Mouse (Mus musculus) stomach, embryonic 14.5 days (tissue): ENCODE results near the gene Kank4. TPM values are rescaled to one million over a fixed set of nuclear protein-coding genes. Genes with fewer than 3 reads are reported as not detected.

Experiments
- ATAC-seq: fragments of 200-750 bp; cut with Nextera tagmentation; 2 replicates; pipeline ENCODE4 v1.8.0; 2017; ENCODE audit warnings: low read depth, moderate TSS enrichment; ENCODE audit not compliant: insufficient number of reproducible peaks, insufficient read depth, low FRiP score
- H3K27ac ChIP-seq: fragments of 300-500 bp; sonication (generic); 2 replicates; pipeline ENCODE4 v1.5.1; 2014; ENCODE audit warnings: mild to moderate bottlenecking, low read length, moderate library complexity, mixed read lengths
- H3K27me3 ChIP-seq: fragments of 300-500 bp; sonication (generic); 2 replicates; pipeline ENCODE4 v1.6.1; 2014; ENCODE audit warnings: low read length, control low read depth, mixed read lengths; ENCODE audit not compliant: control insufficient read depth, insufficient read depth
- H3K36me3 ChIP-seq: fragments of 300-500 bp; sonication (generic); 2 replicates; pipeline ENCODE4 v1.6.1; 2014; ENCODE audit warnings: mild to moderate bottlenecking, control low read depth, low read length, moderate library complexity, mixed read lengths; ENCODE audit not compliant: control insufficient read depth, insufficient read depth
- H3K4me1 ChIP-seq: fragments of 300-500 bp; sonication (generic); 2 replicates; pipeline ENCODE4 v1.6.1; 2014; ENCODE audit warnings: low read length, control low read depth, mixed read lengths; ENCODE audit not compliant: control insufficient read depth, insufficient read depth
- H3K4me2 ChIP-seq: fragments of 300-500 bp; sonication (generic); replicated peaks from 2 replicates; pipeline ENCODE4 v1.6.1; 2014; ENCODE audit warnings: low read depth, low read length, control low read depth
- H3K4me3 ChIP-seq: fragments of 300-500 bp; sonication (generic); 2 replicates; pipeline ENCODE4 v1.5.1; 2014; ENCODE audit warnings: low read depth, low read length, control low read depth
- H3K9ac ChIP-seq: fragments of 300-500 bp; sonication (generic); replicated peaks from 2 replicates; pipeline ENCODE4 v1.6.1; 2014; ENCODE audit warnings: low read depth, mild to moderate bottlenecking, control low read depth, low read length, moderate library complexity, mixed read lengths
- H3K9me3 ChIP-seq: fragments of 300-500 bp; sonication (generic); 2 replicates; pipeline ENCODE4 v1.6.1; 2016; ENCODE audit warnings: low read depth, low read length, control low read depth; ENCODE audit not compliant: control insufficient read depth
- WGBS: fragments of 180-500 bp; shearing (Covaris S2); extraction: QIAGEN DNeasy Blood & Tissue Kit; methylation state at CpG from one replicate; pipeline ENCODE4 v1.1.7; 2014; 5-methylcytosine and 5-hydroxymethylcytosine counted together
- polyA plus RNA-seq: library from polyadenylated mRNA; unstranded; fragments of >200 nt; fragmentation: Nextera tagmentation; extraction: Ambion mirVana; gene quantifications from 2 replicates; pipeline ENCODE4 v1.2.1, GENCODE M21; 2014

Kank4 gene
- polyA plus RNA-seq, 1 experiment from 2014 or later = 4.1 TPM

DNA sequence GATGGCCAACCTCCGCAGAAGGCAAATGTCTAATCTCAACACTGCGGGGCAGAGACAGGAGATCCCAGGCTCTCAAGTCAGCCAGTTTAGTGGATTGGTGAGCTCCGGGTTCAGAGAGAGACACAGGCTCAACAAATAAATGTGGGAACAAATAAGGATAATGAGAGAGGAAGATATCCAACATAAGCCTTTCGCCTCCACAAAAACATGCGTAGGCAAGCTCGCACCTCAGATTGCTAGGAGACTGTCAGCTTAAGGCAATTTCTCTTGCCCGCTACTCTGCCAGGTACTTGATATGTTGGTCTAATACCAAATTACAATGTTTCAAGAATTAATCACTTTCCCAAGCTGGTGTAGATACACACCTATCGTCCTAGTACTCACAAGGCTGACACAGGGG is 106.4 kb downstream of the Kank4 start:
- no peak overlapping the region for H3K27ac ChIP-seq
- no peaks in the 10 kb centered on the region for H3K4me1 ChIP-seq
- H3K9ac ChIP-seq = no peak overlapping the region
- H3K36me3 ChIP-seq = no peaks in the 10 kb centered on the region
- WGBS = 93% methylated on average over 8 of the region's 8 CpGs
- no peak overlapping the region for H3K4me2 ChIP-seq
- H3K9me3 ChIP-seq = no peaks in the 10 kb centered on the region
- ATAC-seq = no peak
- no peak overlapping the region for H3K4me3 ChIP-seq
- H3K27me3 ChIP-seq = no peaks in the 10 kb centered on the region

Other genes with a start within 250 kb of the Kank4 start
- 0.21 and 0.41 TPM in 2 replicates for gene L1td1, start 90.8 kb downstream of the Kank4 start, polyA plus RNA-seq
- gene I0C0044D17Rik, start 6.3 kb upstream of the Kank4 start, polyA plus RNA-seq = not detected in 2 replicates
- gene Usp1, start 106.3 kb upstream of the Kank4 start, polyA plus RNA-seq = 115 and 117 TPM in 2 replicates
- 1.7 and 3.2 TPM in 2 replicates for gene Angptl3, start 213.4 kb upstream of the Kank4 start, polyA plus RNA-seq